Mouse (Mus musculus) embryonic facial prominence, embryonic 14.5 days (tissue): ENCODE data around the gene E2f2. TPM values are rescaled to one million over a fixed set of nuclear protein-coding genes. Genes with fewer than 3 reads are reported as not detected.

Experiments used
- ATAC-seq: fragments of 200-750 bp; cut with Nextera tagmentation; 2 replicates; pipeline ENCODE4 v1.8.0; 2017; ENCODE audit warnings: low read depth, moderate number of reproducible peaks, moderate TSS enrichment
- DNase-seq: peaks from one replicate; pipeline ENCODE4 v3.0.0-alpha.2; 2015; ENCODE audit warnings: low spot score
- H3K27ac ChIP-seq: fragments of 300-500 bp; sonication (generic); replicated peaks from 2 replicates; pipeline ENCODE4 v1.5.1; 2014; ENCODE audit warnings: low read depth, mild to moderate bottlenecking, low read length, moderate library complexity
- H3K27me3 ChIP-seq: fragments of 300-500 bp; sonication (generic); replicated peaks from 2 replicates; pipeline ENCODE4 v1.6.1; 2014; ENCODE audit warnings: low read length; ENCODE audit not compliant: control insufficient read depth, insufficient read depth
- H3K36me3 ChIP-seq: fragments of 300-500 bp; sonication (generic); 2 replicates; pipeline ENCODE4 v1.6.1; 2014; ENCODE audit warnings: low read length, mixed read lengths; ENCODE audit not compliant: control insufficient read depth, insufficient read depth
- H3K4me1 ChIP-seq: fragments of 300-500 bp; sonication (generic); 2 replicates; pipeline ENCODE4 v1.6.1; 2014; ENCODE audit warnings: antibody characterized with exemption, low read length; ENCODE audit not compliant: control insufficient read depth, insufficient read depth
- H3K4me2 ChIP-seq: fragments of 300-500 bp; sonication (generic); 2 replicates; pipeline ENCODE4 v1.6.1; 2014; ENCODE audit warnings: low read depth, mild to moderate bottlenecking, low read length, moderate library complexity, mixed read lengths
- H3K4me3 ChIP-seq: fragments of 300-500 bp; sonication (generic); 2 replicates; pipeline ENCODE4 v1.5.1; 2014; ENCODE audit warnings: low read depth, mild to moderate bottlenecking, low read length
- H3K9ac ChIP-seq: fragments of 300-500 bp; sonication (generic); 2 replicates; pipeline ENCODE4 v1.6.1; 2014; ENCODE audit warnings: low read depth, mild to moderate bottlenecking, low read length, moderate library complexity, mixed read lengths
- H3K9me3 ChIP-seq: fragments of 300-500 bp; sonication (generic); 2 replicates; pipeline ENCODE4 v1.6.1; 2016; ENCODE audit warnings: low read length; ENCODE audit not compliant: control insufficient read depth
- WGBS: fragments of 180-500 bp; shearing (Covaris S2); extraction: QIAGEN DNeasy Blood & Tissue Kit; methylation state at CpG from one replicate; pipeline ENCODE4 v1.1.7; 2014; 5-methylcytosine and 5-hydroxymethylcytosine counted together
- polyA plus RNA-seq: library from polyadenylated mRNA; unstranded; fragments of >200 nt; fragmentation: Nextera tagmentation; extraction: Ambion mirVana; gene quantifications from 2 replicates; pipeline ENCODE4 v1.2.1, GENCODE M21; 2014

E2f2 gene
- polyA plus RNA-seq, 1 experiment from 2014 or later, result 10.1 TPM

DNA sequence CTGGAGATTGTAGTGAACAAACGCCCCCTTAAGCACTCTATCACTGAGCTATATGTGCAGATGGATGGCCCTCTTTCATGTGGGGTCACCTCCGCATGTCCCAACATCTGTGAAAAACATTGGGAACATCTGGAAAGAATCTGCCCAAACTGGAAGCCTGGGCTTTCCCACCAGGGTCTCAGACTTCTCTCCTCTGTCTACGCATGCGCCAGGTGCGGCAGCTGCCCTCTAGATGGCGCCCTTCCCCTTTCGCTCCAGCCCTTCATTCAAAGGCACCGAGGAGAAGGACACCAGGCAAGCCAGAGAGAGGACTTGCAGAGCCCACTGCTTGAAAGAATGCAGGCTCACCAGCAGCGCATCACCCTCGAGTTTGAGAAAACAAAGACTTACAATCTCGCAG is 8.7 kb upstream of the E2f2 start:
- no peak overlapping the region for H3K27ac ChIP-seq
- H3K9ac ChIP-seq, result no peak overlapping the region
- H3K27me3 ChIP-seq, result no peaks in the 10 kb centered on the region
- no peak overlapping the region for H3K4me3 ChIP-seq
- WGBS, result under 1% methylated on average over 11 of the region's 11 CpGs
- H3K4me1 ChIP-seq, result 0 out of 2 replicates have a peak, but pooled peaks cover 5% of the 10 kb centered on the region
- H3K4me2 ChIP-seq, result no peak overlapping the region
- ATAC-seq (peak; percentile 82), DNase-seq (peak; percentile 89)
- H3K9me3 ChIP-seq, result no peaks in the 10 kb centered on the region
- no peaks in the 10 kb centered on the region for H3K36me3 ChIP-seq

DNA sequence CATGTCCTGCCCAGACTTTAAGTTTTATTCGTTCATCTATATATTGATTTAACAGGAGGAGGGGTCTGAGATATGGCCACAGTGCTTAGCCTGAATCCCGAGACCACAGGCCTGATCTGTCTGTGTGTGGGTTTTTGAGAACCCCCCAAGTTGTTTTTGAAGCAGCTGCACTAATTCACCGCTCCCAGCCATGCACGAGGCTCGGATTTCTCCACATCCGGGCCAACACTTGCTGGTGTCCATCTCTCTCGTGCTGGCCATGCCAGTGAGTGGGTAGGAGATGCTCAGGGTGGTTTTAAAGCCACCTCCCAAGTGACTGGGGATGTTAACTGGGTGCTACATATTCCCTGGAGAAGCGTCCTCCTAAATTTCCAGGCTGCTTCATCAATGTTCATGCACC is 7.2 kb upstream of the E2f2 start:
- WGBS, result 52% methylated on average over 8 of the region's 8 CpGs
- H3K27ac ChIP-seq, result no peak overlapping the region
- H3K27me3 ChIP-seq, result no peaks in the 10 kb centered on the region
- peak; percentile 62 for DNase-seq
- no peaks in the 10 kb centered on the region for H3K9me3 ChIP-seq
- ATAC-seq, result peak; percentile 26; the same call in 1 of the 2 replicates
- H3K9ac ChIP-seq, result no peak overlapping the region
- no peaks in the 10 kb centered on the region for H3K4me1 ChIP-seq
- no peaks in the 10 kb centered on the region for H3K36me3 ChIP-seq
- no peak overlapping the region for H3K4me2 ChIP-seq
- no peak overlapping the region for H3K4me3 ChIP-seq

DNA sequence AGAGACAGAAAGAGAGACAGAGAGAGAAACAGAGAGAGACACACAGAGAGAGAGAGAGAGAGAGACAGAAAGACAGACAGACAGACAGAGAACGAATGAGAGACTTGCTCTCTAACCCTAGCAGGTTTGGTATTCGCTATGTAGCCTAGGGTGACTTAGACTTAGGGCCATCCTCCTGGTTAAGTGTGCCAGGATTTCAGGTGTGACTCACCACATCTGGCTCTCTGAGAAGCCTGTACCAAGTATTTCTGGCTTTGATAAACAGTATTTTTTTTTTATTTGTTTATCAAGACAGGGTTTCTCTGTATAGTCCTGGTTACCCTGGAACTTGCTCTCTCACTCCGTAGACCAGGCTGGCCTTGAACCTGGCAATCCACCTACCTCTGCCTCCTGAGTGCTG is 4.5 kb upstream of the E2f2 start:
- H3K27ac ChIP-seq, result no peak overlapping the region
- H3K9me3 ChIP-seq, result no peaks in the 10 kb centered on the region
- ATAC-seq (no peak), DNase-seq (no peak)
- H3K4me1 ChIP-seq, result no peaks in the 10 kb centered on the region
- H3K36me3 ChIP-seq, result no peaks in the 10 kb centered on the region
- H3K4me2 ChIP-seq, result no peak overlapping the region
- no peak overlapping the region for H3K9ac ChIP-seq
- no peaks in the 10 kb centered on the region for H3K27me3 ChIP-seq
- no peak overlapping the region for H3K4me3 ChIP-seq
- 75% methylated on average over 3 of the region's 3 CpGs for WGBS

DNA sequence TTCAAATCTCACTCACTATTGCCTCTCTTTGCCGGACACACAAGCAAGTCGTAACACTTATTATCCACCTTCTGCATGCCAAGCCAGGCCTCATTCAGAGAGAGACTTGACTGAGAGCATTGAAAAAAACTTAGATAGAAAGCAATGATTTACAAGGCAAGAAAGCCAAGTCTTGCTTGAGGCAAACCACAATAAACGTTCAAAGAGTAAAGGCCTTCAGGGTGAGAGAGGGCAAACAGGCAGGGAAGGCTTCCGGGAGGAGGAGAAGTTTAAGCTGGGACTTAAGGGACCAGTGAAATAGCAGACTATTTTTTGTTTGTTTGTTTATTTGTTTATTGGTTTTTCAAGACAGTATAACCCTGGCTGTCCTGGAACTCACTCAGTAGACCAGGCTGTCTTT is 1.8 kb upstream of the E2f2 start:
- Histone ChIP-seq H3K9me3 (no peaks in the 10 kb centered on the region), H3K9ac (no peak overlapping the region), H3K4me2 (no peak overlapping the region), H3K27me3 (no peaks in the 10 kb centered on the region), H3K4me3 (no peak overlapping the region), H3K27ac (no peak overlapping the region), H3K36me3 (no peaks in the 10 kb centered on the region), H3K4me1 (peaks cover 10% of the 10 kb centered on the region)
- no peak for DNase-seq
- ATAC-seq, result no peak
- 80% methylated on average over 4 of the region's 4 CpGs for WGBS

DNA sequence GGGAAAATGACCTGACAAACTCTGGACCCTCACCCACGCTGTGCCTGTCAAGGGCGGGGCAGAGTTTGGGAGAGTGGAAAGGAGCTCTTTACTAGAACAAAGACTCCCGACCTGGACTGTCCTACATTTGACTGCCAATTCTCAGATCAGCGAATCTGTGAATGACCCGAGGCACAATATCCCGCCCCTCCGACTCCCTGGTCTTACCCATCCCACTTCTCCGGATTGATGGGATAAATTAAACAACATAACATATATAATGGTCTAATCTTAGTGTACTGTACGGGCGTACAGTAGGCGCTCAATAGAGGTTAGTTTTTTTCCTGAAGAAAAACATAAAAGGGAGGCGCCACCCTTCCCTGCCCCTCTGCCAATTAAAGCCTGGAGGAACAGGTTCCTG is 739 bp upstream of the E2f2 start:
- Histone ChIP-seq H3K4me1 (peaks cover 10% of the 10 kb centered on the region), H3K36me3 (no peaks in the 10 kb centered on the region), H3K4me3 (peak overlapping the region; percentile 76), H3K4me2 (peak overlapping the region; percentile 100), H3K27ac (no peak overlapping the region), H3K9ac (peak overlapping the region; percentile 65; the same call in 1 of the 2 replicates), H3K27me3 (no peaks in the 10 kb centered on the region), H3K9me3 (no peaks in the 10 kb centered on the region)
- 25% methylated on average over 12 of the region's 12 CpGs for WGBS
- no peak for DNase-seq
- 0 out of 2 replicates have a peak, but pooled peaks have one; percentile 24 for ATAC-seq

DNA sequence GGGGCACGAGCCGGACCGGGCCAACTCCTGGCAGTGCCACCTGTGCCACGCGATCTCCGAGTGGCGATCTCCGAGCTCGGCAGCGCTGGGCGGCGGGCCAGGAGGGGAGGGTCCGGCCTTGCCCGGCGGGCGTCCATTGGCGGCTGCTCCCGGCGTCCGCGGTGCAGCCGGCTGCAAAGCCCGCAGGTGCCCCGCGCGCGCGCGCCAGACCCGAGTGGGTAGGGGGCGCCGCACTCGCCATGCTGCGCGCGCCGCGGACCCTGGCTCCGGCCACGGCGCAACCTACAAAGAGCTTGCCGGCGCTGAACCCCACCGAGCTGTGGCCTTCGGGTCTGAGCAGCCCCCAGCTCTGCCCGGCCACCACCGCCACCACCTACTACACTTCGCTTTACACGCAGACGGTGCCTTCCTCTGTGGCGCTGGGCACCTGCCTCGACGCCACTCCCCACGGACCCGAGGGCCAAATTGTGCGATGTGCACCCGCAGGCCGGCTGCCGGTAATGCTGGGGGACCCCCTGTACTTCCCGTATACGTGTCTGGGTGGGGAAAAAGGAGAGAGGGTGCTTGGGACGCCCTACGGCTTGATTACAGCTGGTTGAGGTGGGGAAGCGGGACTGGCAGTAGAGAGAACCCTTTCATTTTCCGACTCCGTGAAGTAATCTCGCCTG is 482 bp downstream of the E2f2 start:
- 0% methylated on average over 18 of the region's 67 CpGs for WGBS
- H3K4me3 ChIP-seq, result peak overlapping the region; percentile 76
- H3K27ac ChIP-seq, result peak overlapping the region; percentile 80
- H3K9me3 ChIP-seq, result no peaks in the 10 kb centered on the region
- H3K27me3 ChIP-seq, result no peaks in the 10 kb centered on the region
- peak overlapping the region; percentile 73 for H3K9ac ChIP-seq
- DNase-seq, result peak; percentile 75
- H3K4me2 ChIP-seq, result peak overlapping the region; percentile 100
- H3K4me1 ChIP-seq, result peaks cover 19% of the 10 kb centered on the region
- no peaks in the 10 kb centered on the region for H3K36me3 ChIP-seq
- ATAC-seq, result no peak

DNA sequence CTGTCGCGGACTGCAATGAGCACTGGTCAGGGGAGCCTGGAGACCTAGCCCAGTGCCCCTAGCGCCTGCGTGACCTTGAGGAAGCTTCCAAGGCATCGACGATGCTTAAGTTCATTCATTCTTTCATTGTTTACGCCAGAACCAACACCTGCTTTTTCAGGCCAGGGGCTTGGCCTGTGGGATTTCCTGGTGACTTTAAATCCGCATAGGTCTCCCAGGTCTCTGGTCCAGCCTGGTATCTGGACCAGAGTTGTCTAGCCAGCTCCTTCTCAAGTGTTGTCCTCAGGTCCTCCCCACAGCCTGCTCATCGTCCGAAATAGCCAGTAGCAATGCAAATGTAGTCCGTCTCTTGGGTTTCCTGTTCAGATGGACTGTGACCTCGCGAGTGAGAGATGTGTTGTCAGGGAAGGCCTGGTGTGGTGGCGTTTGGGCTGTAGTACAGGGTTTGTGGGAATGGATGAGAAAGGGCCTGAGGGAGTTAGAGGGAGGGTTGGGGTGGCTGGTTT is 1.1 kb downstream of the E2f2 start:
- DNase-seq (no peak), ATAC-seq (no peak)
- H3K36me3 ChIP-seq, result no peaks in the 10 kb centered on the region
- H3K27ac ChIP-seq, result no peak overlapping the region
- H3K4me1 ChIP-seq, result peaks cover 24% of the 10 kb centered on the region
- peak overlapping the region; percentile 73 for H3K9ac ChIP-seq
- 5% methylated on average over 14 of the region's 14 CpGs for WGBS
- no peaks in the 10 kb centered on the region for H3K9me3 ChIP-seq
- peak overlapping the region; percentile 76 for H3K4me3 ChIP-seq
- H3K27me3 ChIP-seq, result no peaks in the 10 kb centered on the region
- H3K4me2 ChIP-seq, result peak overlapping the region; percentile 100

DNA sequence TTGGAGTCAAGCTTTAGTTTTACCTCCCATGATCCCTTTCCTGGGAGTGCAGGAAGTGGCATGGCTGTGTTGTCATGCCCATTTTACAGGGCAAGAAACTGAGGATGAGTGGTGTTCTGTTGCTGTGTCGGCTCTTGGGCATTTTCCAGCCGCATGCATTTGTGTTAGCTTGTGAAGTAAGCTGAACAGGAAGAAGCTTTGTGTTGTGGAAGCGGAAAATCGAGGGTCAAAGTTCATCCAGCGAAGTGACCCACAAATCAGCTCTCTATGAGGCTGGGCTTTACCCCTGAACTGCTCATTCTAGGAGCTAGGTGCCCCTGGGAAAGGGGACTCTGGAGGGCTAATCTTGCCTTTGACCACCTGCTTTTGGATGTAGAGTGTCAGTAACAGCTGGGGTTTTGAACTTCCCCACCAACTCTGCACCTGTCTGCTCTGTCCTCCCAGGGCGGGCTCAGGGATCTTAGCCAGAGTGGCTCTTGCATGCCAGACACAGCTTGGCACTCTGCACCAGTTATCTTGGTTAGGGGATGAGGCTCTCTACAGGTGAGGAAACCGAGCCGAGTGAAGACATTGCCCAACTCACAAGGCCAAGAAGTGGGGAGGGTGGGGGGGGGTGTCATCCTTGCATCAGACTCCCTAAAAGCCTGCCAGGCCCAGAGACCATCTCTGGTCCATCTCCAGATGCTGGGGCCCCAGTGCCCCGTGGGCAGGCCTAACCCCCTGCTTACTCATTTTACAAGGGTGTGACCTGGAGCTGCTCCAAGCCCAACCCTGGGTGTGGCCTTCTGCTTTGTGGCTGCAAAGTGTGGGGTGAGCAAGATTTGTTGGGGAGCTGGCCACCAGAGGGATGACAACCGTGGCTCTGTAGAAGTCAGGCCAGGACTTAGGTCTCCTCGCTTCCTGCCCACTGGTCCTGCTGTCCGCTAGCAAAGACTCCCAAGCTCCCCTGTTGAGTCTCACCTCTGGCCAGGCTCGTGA is 2.3 kb downstream of the E2f2 start:
- H3K9me3 ChIP-seq, result no peaks in the 10 kb centered on the region
- WGBS, result 68% methylated on average over 11 of the region's 13 CpGs
- H3K27ac ChIP-seq, result no peak overlapping the region
- peak overlapping the region; percentile 100 for H3K4me2 ChIP-seq
- no peaks in the 10 kb centered on the region for H3K27me3 ChIP-seq
- H3K9ac ChIP-seq, result peak overlapping the region; percentile 73
- no peak for ATAC-seq
- peak; percentile 67 for DNase-seq
- no peaks in the 10 kb centered on the region for H3K36me3 ChIP-seq
- H3K4me1 ChIP-seq, result peaks cover 25% of the 10 kb centered on the region
- H3K4me3 ChIP-seq, result peak overlapping the region; percentile 76
